Mouse (Mus musculus) thymus, postnatal 0 days (tissue): ENCODE measurements around the gene Akap13. TPM values are rescaled to one million over a fixed set of nuclear protein-coding genes. Genes with fewer than 3 reads are reported as not detected.

ENCODE experiments used
- DNase-seq: peaks from one replicate; pipeline ENCODE4 v3.0.0-alpha.2; 2015; ENCODE audit warnings: low spot score
- polyA plus RNA-seq: library from polyadenylated mRNA; unstranded; fragments of >200 nt; fragmentation: Nextera tagmentation; extraction: Ambion mirVana; gene quantifications from 2 replicates; pipeline ENCODE4 v1.2.1, GENCODE M21; 2015

Akap13 gene
- polyA plus RNA-seq, 1 experiment from 2014 or later, result 72.9 TPM

- no peak for DNase-seq
These were observed 60.1 kb downstream of the Akap13 start for GRCm38 (mm10) chr7:75515472-75515871.

- no peak for DNase-seq
These were observed 61.6 kb downstream of the Akap13 start for GRCm38 (mm10) chr7:75516716-75517619.

- DNase-seq, result no peak
These were observed 65.2 kb downstream of the Akap13 start for GRCm38 (mm10) chr7:75520531-75520930.

GRCm38 (mm10) chr7:75521199-75521598 is 65.9 kb downstream of the Akap13 start:
- DNase-seq, result no peak

GRCm38 (mm10) chr7:75522226-75522625 is 66.9 kb downstream of the Akap13 start:
- no peak for DNase-seq

- no peak for DNase-seq
These were observed 69.6 kb downstream of the Akap13 start for GRCm38 (mm10) chr7:75524789-75525569.

- no peak for DNase-seq
These were observed 70.5 kb downstream of the Akap13 start for GRCm38 (mm10) chr7:75525716-75526401.

- no peak for DNase-seq
These were observed 73.4 kb downstream of the Akap13 start for GRCm38 (mm10) chr7:75528751-75529150.

GRCm38 (mm10) chr7:75529857-75530437 is 74.6 kb downstream of the Akap13 start:
- DNase-seq, result no peak

- DNase-seq, result no peak
These were observed 75.3 kb downstream of the Akap13 start for GRCm38 (mm10) chr7:75530642-75531041.

- DNase-seq, result no peak
These were observed 77.7 kb downstream of the Akap13 start for GRCm38 (mm10) chr7:75533079-75533478.

- DNase-seq, result no peak
These were observed 81.0 kb downstream of the Akap13 start for GRCm38 (mm10) chr7:75536298-75536697.

GRCm38 (mm10) chr7:75537567-75537966 is 82.2 kb downstream of the Akap13 start:
- no peak for DNase-seq

GRCm38 (mm10) chr7:75538513-75538912 is 83.2 kb downstream of the Akap13 start:
- DNase-seq, result no peak

- no peak for DNase-seq
These were observed 83.8 kb downstream of the Akap13 start for GRCm38 (mm10) chr7:75539168-75539567.

- no peak for DNase-seq
These were observed 94.5 kb downstream of the Akap13 start for GRCm38 (mm10) chr7:75549856-75550255.

- DNase-seq, result no peak
These were observed 95.5 kb downstream of the Akap13 start for GRCm38 (mm10) chr7:75550791-75551336.

GRCm38 (mm10) chr7:75553002-75553666 is 97.8 kb downstream of the Akap13 start:
- DNase-seq, result no peak

GRCm38 (mm10) chr7:75553667-75554045 is 98.3 kb downstream of the Akap13 start:
- DNase-seq, result peak; percentile 31

- DNase-seq, result no peak
These were observed 98.7 kb downstream of the Akap13 start for GRCm38 (mm10) chr7:75554065-75554464.
